Mouse (Mus musculus) cerebellum, adult 8-10 months (tissue): Measurements from ENCODE around the gene Btbd2.

ENCODE experiments used
- DNase-seq: peaks from one replicate; pipeline ENCODE4 v3.0.0; 2022

Btbd2 gene

GRCm38 (mm10) chr10:80686617-80687016 lies 29.7 kb upstream of the Btbd2 start:
- no peak for DNase-seq

- no peak for DNase-seq
Measured at GRCm38 (mm10) chr10:80684984-80685383, 28.1 kb upstream of the Btbd2 start.

GRCm38 (mm10) chr10:80684214-80684613 lies 27.3 kb upstream of the Btbd2 start:
- no peak for DNase-seq

- DNase-seq = no peak
Measured at GRCm38 (mm10) chr10:80683647-80684046, 26.8 kb upstream of the Btbd2 start.

- DNase-seq = no peak
Measured at GRCm38 (mm10) chr10:80682003-80682402, 25.1 kb upstream of the Btbd2 start.

GRCm38 (mm10) chr10:80680260-80680696 lies 23.4 kb upstream of the Btbd2 start:
- no peak for DNase-seq

GRCm38 (mm10) chr10:80679556-80680259 lies 22.8 kb upstream of the Btbd2 start:
- no peak for DNase-seq

- DNase-seq = no peak
Measured at GRCm38 (mm10) chr10:80678601-80679377, 21.9 kb upstream of the Btbd2 start.

GRCm38 (mm10) chr10:80677942-80678436 lies 21.1 kb upstream of the Btbd2 start, which contains the start of gene Mknk2:
Gene Mknk2, minus strand, starts transcription at chr10:80678112.
- peak; percentile 84 for DNase-seq

GRCm38 (mm10) chr10:80677128-80677875 lies 20.4 kb upstream of the Btbd2 start:
- DNase-seq = no peak

GRCm38 (mm10) chr10:80676198-80676928 lies 19.5 kb upstream of the Btbd2 start:
- peak; percentile 99 for DNase-seq

GRCm38 (mm10) chr10:80675405-80676197 lies 18.7 kb upstream of the Btbd2 start:
- DNase-seq = no peak

GRCm38 (mm10) chr10:80674851-80675404 lies 18.1 kb upstream of the Btbd2 start:
- DNase-seq = no peak

- DNase-seq = no peak
Measured at GRCm38 (mm10) chr10:80674161-80674711, 17.4 kb upstream of the Btbd2 start.

- no peak for DNase-seq
Measured at GRCm38 (mm10) chr10:80673690-80674089, 16.8 kb upstream of the Btbd2 start.

- no peak for DNase-seq
Measured at GRCm38 (mm10) chr10:80671936-80672690, 15.2 kb upstream of the Btbd2 start.

- no peak for DNase-seq
Measured at GRCm38 (mm10) chr10:80671251-80671650, 14.4 kb upstream of the Btbd2 start.

GRCm38 (mm10) chr10:80670531-80670930 lies 13.7 kb upstream of the Btbd2 start:
- DNase-seq = no peak

- DNase-seq = peak; percentile 74
Measured at GRCm38 (mm10) chr10:80669737-80670485, 13.0 kb upstream of the Btbd2 start.
